Mouse (Mus musculus) intestine, postnatal 0 days (tissue): ENCODE results near the gene Vps37c. TPM values are rescaled to one million over a fixed set of nuclear protein-coding genes. Genes with fewer than 3 reads are reported as not detected.
A peak's percentile ranks its signal among the peaks of the same experiment; 100 is the strongest.

Experiments used
- ATAC-seq: fragments of 200-750 bp; cut with Nextera tagmentation; 2 replicates; pipeline ENCODE4 v1.8.0; 2017; ENCODE audit warnings: mild to moderate bottlenecking, moderate TSS enrichment, moderate library complexity
- H3K27ac ChIP-seq: fragments of 300-500 bp; sonication (generic); 2 replicates; pipeline ENCODE4 v1.5.1; 2014; ENCODE audit warnings: mild to moderate bottlenecking, low read depth, low read length, moderate library complexity
- H3K27me3 ChIP-seq: fragments of 300-500 bp; sonication (generic); replicated peaks from 2 replicates; pipeline ENCODE4 v1.6.1; 2014; ENCODE audit warnings: low read length, mixed read lengths; ENCODE audit not compliant: control insufficient read depth, insufficient read depth
- H3K36me3 ChIP-seq: fragments of 300-500 bp; sonication (generic); 2 replicates; pipeline ENCODE4 v1.6.1; 2014; ENCODE audit warnings: mild to moderate bottlenecking, moderate library complexity; ENCODE audit not compliant: control insufficient read depth, insufficient read depth
- H3K4me1 ChIP-seq: fragments of 300-500 bp; sonication (generic); replicated peaks from 2 replicates; pipeline ENCODE4 v1.6.1; 2014; ENCODE audit warnings: antibody characterized with exemption, low read length, mixed read lengths; ENCODE audit not compliant: control insufficient read depth, insufficient read depth
- H3K4me2 ChIP-seq: fragments of 300-500 bp; sonication (generic); replicated peaks from 2 replicates; pipeline ENCODE4 v1.6.1; 2014; ENCODE audit warnings: low read depth, mild to moderate bottlenecking, moderate library complexity
- H3K4me3 ChIP-seq: fragments of 300-500 bp; sonication (generic); 2 replicates; pipeline ENCODE4 v1.5.1; 2014; ENCODE audit warnings: low read depth, low read length
- H3K9ac ChIP-seq: fragments of 300-500 bp; sonication (generic); 2 replicates; pipeline ENCODE4 v1.6.1; 2014; ENCODE audit warnings: mild to moderate bottlenecking, low read depth, low read length
- H3K9me3 ChIP-seq: fragments of 300-500 bp; sonication (generic); 2 replicates; pipeline ENCODE4 v1.6.1; 2016; ENCODE audit warnings: mixed run types; ENCODE audit not compliant: control insufficient read depth
- CTCF ChIP-seq: sonication (generic); IDR thresholded peaks from 2 replicates; pipeline ENCODE4 v1.5.1; 2016; ENCODE audit warnings: low read depth, mild to moderate bottlenecking, control low read depth, antibody characterized with exemption, moderate library complexity
- WGBS: fragments of 180-500 bp; shearing (Covaris S2); extraction: QIAGEN DNeasy Blood & Tissue Kit; methylation state at CpG from one replicate; pipeline ENCODE4 v1.1.7; 2014; 5-methylcytosine and 5-hydroxymethylcytosine counted together
- polyA plus RNA-seq: library from polyadenylated mRNA; unstranded; fragments of >200 nt; fragmentation: Nextera tagmentation; extraction: Ambion mirVana; gene quantifications from 2 replicates; pipeline ENCODE4 v1.2.1, GENCODE M21; 2015

Vps37c gene
- polyA plus RNA-seq, 1 experiment from 2014 or later = 32.2 TPM

DNA sequence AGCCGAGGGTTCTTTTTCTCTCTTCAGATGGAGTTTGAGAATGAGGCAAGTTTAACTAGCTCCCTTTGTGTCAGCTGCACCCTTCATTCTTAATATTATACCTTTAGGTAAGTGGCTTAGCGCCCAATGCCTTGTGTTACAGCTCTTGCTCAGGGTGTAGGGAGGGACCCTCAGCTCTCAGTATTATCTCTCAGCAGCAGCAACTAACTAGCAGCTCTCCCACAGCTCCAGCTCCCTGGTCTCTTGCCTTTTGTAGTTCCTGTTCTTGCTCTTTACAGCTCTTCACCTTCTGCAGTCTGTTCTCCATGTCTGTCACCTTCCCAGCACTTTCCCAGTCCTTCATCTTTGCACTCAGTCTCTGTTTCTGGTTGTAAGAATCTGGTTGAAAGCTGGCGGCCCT, 3.1 kb downstream of the Vps37c start:
- 72% methylated on average over 3 of the region's 3 CpGs for WGBS
- H3K36me3 ChIP-seq = no peaks in the 10 kb centered on the region; the same call in 1 of the 2 replicates
- H3K4me1 ChIP-seq = peaks cover 36% of the 10 kb centered on the region
- 0 out of 2 replicates have a peak overlapping the region, but pooled peaks have one; percentile 13 for H3K4me2 ChIP-seq
- no peaks in the 10 kb centered on the region for H3K9me3 ChIP-seq
- no peak overlapping the region for H3K9ac ChIP-seq
- no peak overlapping the region for H3K4me3 ChIP-seq
- TF ChIP-seq CTCF = no peak
- no peak for ATAC-seq
- H3K27me3 ChIP-seq = no peaks in the 10 kb centered on the region
- H3K27ac ChIP-seq = peak overlapping the region; percentile 98

DNA sequence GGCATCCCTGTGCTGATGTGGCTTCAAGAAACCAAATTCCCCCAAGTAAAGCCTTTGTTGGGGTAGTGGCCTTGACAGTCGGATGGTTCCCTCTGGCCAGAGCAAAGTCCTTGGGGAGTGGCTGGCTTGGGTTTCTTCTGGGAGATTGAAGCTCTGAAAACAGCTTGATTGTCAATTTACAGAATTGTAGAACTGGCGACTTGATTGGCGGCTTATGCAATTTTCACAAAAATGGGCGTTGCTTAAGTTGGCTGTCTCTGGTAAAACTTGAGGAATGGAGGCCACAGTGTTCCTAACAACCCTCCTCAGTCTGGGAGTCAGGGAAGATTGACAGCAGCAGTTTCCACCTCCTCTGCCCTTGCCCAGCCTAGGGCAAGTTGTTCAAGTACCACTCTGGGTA, 3.8 kb downstream of the Vps37c start:
- Histone ChIP-seq H3K27me3 (no peaks in the 10 kb centered on the region), H3K4me2 (peak overlapping the region; percentile 13; the same call in 1 of the 2 replicates), H3K9ac (no peak overlapping the region), H3K27ac (peak overlapping the region; percentile 98), H3K4me3 (no peak overlapping the region), H3K4me1 (peaks cover 42% of the 10 kb centered on the region), H3K9me3 (no peaks in the 10 kb centered on the region), H3K36me3 (no peaks in the 10 kb centered on the region; the same call in 1 of the 2 replicates)
- 42% methylated on average over 4 of the region's 4 CpGs for WGBS
- TF ChIP-seq CTCF = no peak
- no peak for ATAC-seq

DNA sequence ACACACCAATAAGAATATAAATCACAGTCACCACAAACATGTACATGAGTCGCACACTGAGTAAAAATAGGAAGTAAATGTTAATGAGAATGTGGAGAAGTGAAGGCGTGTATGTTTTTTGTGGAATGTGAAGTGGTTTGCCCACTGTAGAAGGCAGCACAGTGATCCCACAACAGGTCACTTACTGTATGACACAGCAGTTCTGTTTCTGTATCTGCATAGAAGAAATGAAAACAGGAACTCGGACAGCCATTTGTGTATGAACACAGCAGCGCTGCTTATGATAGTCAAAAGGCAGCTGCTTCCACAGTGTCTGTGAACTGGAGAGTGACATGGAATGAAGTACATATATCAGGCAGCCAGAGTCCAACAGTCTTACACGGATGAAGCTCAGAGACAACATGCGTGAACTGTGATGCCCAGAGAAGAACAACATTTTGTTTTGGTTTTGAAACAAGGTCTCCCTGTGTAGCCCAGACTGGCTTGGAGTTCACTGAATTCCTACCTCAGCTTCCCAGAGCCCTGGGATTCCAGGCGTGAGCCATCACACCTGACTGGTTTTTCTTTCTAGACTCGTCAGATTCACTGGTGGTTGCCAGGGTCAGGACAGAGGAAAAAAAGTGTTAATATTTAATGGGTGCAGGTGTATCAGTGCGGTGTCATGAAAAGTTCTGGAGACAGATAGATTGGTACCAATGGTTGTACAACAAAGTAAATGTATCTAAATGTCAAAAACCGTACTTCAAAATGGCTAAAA, 5.6 kb downstream of the Vps37c start:
- Histone ChIP-seq H3K36me3 (no peaks in the 10 kb centered on the region; the same call in 1 of the 2 replicates), H3K4me3 (no peak overlapping the region), H3K27ac (no peak overlapping the region), H3K4me1 (peaks cover 53% of the 10 kb centered on the region), H3K4me2 (no peak overlapping the region), H3K9ac (no peak overlapping the region), H3K27me3 (no peaks in the 10 kb centered on the region), H3K9me3 (no peaks in the 10 kb centered on the region)
- TF ChIP-seq CTCF = no peak
- 79% methylated on average over 10 of the region's 10 CpGs for WGBS
- ATAC-seq = no peak

DNA sequence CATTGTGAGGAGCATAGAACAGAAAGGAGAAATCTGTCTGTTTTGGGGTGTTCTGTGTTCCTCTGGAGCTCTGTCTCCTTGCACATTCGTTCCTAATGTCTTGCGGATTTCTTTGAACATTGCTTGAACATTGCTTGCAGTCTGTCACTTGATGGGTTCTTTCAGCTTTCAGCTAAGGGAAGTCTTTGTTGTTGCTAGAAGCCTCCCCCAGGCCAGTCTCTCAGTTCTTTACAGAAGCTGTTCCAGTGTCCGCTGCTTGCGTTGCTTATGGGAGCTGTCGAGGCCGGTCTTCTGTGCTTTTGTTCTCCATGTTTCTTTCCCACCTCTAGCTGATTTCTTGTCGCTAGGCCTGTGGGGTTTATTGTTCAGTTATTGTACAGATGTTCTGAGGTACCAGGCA, 7.3 kb downstream of the Vps37c start:
- no peak overlapping the region for H3K4me3 ChIP-seq
- peak overlapping the region; percentile 17; the same call in 1 of the 2 replicates for H3K4me2 ChIP-seq
- no peaks in the 10 kb centered on the region for H3K27me3 ChIP-seq
- peak overlapping the region; percentile 68 for H3K27ac ChIP-seq
- WGBS = 64% methylated on average over 7 of the region's 7 CpGs
- ATAC-seq = no peak
- no peak for TF ChIP-seq CTCF
- no peaks in the 10 kb centered on the region for H3K9me3 ChIP-seq
- peaks cover 58% of the 10 kb centered on the region for H3K4me1 ChIP-seq
- no peaks in the 10 kb centered on the region; the same call in 1 of the 2 replicates for H3K36me3 ChIP-seq
- H3K9ac ChIP-seq = 0 out of 2 replicates have a peak overlapping the region, but pooled peaks have one; percentile 11

DNA sequence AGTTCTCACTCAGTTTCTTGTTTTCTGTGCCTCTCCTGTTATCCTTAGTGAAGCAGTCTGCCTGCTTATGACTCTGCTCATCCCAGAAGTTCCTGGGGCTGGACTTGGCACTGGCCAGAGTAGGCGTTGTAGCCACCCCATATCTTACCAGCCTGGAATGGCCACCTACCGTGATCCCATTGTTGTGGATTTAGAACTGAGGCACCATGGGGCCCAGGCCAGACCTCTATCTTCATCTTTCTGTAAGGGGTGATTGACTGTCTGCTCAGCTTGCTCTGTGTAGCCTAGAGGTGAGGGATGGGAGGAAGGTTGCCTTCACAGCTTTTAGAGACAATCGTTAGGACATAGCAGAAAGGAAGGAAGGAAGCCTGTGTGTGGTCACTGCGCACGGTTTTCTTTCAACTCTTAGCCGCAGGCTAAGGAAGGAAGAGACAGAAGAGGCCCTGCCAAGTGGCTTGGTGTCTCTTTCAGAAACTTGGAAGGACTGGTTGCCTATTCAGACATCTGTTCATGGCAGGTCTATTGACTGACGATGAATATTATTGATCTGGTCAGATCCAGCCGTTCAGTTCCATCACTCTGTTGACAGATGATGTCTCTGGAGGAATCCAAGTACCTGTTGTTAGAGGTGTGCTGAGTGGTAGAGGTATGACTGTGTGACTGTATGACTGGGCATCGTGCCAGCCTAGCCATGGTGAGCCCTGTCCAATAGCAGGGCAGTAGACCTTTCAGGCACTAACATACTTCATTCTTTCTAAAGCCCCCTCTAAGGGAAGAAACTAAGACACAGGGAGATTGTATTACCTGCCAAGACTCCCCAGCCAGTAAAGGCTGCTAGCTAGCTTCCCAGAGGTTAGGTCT, 9.8 kb downstream of the Vps37c start:
- peaks cover 58% of the 10 kb centered on the region for H3K4me1 ChIP-seq
- H3K4me3 ChIP-seq = no peak overlapping the region
- no peak; the same call in 1 of the 2 replicates for ATAC-seq
- TF ChIP-seq CTCF = no peak
- H3K27me3 ChIP-seq = no peaks in the 10 kb centered on the region
- no peak overlapping the region for H3K4me2 ChIP-seq
- 66% methylated on average over 9 of the region's 9 CpGs for WGBS
- H3K27ac ChIP-seq = peak overlapping the region; percentile 76; the same call in 1 of the 2 replicates
- no peak overlapping the region for H3K9ac ChIP-seq
- H3K9me3 ChIP-seq = no peaks in the 10 kb centered on the region
- peaks cover 7% of the 10 kb centered on the region; the same call in 1 of the 2 replicates for H3K36me3 ChIP-seq

DNA sequence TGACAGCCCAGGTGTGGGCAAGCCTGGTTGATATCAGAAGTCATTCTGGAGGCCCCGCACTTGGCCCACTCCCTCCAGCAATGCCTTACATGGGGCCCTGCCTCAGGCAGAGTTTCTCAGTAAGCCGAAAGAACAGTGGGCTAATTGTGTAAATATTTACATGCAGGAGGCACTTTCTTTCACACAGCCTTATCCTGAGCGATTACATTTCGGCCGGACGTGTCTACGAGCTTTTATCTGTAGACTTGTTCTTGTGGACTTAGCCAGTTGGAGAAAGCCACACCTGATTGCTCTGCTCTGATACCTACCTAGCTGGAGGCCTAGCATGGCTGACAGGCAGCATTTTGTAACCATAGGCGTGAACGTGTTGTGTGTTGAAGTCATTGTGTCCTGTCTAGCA, 11.3 kb downstream of the Vps37c start:
- Histone ChIP-seq H3K9ac (0 out of 2 replicates have a peak overlapping the region, but pooled peaks have one; percentile 7), H3K4me3 (no peak overlapping the region), H3K9me3 (no peaks in the 10 kb centered on the region), H3K27ac (peak overlapping the region; percentile 76), H3K4me1 (peaks cover 58% of the 10 kb centered on the region), H3K27me3 (no peaks in the 10 kb centered on the region), H3K4me2 (peak overlapping the region; percentile 50), H3K36me3 (0 out of 2 replicates have a peak, but pooled peaks cover 7% of the 10 kb centered on the region)
- no peak for TF ChIP-seq CTCF
- peak; percentile 31 for ATAC-seq
- 13% methylated on average over 9 of the region's 9 CpGs for WGBS
